Mouse (Mus musculus): ENCODE measurements around the gene Hba-a2. TPM values are rescaled to one million over a fixed set of nuclear protein-coding genes. Genes with fewer than 3 reads are reported as not detected.

The Hba-a2 gene
- 586 TPM for polyA plus RNA-seq (2017; shearing (Covaris generic))

DNA sequence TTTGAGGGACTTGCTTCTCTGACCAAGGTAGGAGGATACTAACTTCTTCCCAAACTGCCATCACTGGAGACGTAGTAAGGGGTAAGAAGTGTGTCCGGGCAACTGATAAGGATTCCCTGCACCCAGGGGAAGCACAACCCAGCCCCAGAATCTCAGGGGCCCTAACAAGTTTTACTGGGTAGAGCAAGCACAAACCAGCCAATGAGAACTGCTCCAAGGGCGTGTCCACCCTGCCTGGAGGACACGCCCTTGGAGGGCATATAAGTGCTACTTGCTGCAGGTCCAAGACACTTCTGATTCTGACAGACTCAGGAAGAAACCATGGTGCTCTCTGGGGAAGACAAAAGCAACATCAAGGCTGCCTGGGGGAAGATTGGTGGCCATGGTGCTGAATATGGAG, at the start of gene Hba-a2:
TSS of gene Hba-a2 (plus strand) at position 287 of the 400 bp plus-strand sequence.

DNA sequence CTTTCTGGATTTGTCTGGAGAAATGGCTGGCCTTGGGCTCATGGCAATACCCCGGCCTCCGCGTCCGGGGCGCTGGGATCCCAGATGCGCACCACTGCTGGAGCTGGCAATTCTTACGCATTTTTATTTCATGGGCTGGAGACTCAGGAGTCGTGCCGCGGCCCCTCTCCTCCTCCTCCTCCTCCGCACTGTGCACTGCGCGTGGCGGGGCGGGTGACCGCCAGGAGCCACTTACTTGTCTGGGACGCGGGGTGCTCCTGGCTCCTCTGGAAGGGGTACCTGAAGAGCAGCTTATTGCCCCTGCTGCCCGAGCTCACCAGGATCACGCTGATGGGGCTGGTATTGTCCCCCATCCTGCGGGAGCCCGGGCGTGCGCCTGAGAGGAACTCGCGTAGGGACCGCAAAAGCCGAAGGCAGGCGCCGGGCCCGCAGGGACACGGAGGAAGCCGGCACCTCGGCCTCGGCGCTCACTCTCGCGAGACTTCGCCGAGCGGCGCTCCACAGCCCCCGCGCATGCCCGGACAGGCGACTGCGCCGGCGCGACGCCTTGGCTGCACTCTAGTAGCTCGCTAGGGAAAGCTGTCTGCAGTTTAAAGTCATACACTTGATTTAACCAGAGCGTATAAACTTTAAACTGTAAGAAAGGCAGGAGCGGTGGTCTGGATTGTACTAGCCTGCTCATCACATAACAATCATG, 29.0 kb upstream of the Hba-a2 start, which contains the start of gene Nprl3:
TSS of gene Nprl3 (minus strand) at position 520 of the 697 bp plus-strand sequence.

DNA sequence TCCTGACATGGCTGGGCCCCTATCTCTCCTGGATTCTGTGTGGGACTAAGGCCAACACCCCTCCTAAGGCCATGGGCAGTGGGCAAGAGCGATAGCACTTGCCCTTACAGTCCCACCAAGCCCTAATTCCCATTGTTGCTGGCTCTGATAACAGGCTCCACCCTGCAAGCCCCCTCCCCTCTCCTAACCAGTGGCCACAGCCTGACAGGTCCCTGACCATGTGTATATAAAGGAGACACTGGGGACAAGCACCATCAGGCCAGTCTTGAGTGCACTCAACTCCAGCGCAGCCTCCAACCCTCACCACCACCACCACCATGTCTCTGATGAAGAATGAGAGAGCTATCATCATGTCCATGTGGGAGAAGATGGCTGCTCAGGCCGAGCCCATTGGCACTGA, 19.9 kb upstream of the Hba-a2 start, which contains the start of gene Hba-x:
TSS of gene Hba-x (plus strand) at position 54 of the 400 bp plus-strand sequence.

DNA sequence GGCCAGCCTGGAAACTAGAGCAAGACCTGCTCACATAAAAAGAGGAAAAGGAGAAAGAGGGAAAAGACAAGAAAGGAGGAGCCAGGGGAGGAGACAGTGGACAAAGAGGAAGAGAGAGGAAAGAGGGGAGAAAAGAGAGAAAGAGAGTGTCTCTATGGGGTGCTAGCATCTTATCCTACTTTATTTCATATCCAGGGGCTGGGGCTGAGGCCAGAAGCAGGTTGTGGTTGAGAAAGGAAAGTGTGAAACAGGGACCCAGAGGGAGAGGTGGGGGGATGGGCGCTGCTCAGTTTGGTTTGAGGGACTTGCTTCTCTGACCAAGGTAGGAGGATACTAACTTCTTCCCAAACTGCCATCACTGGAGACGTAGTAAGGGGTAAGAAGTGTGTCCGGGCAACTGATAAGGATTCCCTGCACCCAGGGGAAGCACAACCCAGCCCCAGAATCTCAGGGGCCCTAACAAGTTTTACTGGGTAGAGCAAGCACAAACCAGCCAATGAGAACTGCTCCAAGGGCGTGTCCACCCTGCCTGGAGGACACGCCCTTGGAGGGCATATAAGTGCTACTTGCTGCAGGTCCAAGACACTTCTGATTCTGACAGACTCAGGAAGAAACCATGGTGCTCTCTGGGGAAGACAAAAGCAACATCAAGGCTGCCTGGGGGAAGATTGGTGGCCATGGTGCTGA, 13.1 kb upstream of the Hba-a2 start, which contains the start of gene Hba-a1:
TSS of gene Hba-a1 (plus strand) at position 421 of the 687 bp plus-strand sequence.

DNA sequence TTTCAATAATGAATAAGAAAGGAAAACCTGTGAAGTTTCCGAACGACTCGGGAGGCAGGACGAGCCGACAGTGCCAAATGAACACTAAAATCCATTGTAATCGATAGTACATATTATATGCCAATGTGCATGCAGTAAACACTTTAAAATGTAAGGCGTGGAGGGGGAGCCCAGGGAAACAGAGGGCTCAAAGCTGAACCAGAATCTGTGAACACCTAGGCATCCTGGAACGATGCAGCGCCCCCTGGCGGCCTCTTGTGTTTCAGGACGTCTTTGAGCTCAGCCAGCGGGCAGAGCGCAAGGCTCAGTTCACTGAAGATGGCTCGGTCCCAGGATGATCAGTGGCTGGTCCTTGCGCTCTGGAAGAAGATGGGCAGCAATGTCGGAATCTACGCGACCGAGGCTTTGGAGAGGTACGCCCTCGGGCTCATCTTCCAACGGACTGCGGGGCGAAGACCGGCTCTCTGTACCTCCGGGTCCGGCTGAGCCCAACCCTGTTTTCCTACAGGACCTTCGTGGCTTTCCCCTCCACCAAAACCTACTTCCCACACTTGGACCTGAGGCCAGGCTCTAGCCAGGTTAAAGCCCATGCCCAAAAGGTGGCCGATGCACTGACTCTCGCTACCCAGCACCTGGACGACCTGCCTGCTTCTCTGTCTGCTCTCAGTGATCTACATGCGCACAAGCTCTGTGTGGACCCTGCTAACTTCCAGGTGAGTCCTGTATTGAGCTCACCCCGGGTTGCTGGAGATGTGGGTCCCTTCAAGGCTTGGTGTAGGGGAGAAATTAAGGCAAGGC, 9.4 kb upstream of the Hba-a2 start, which contains the start of gene Hbq1b:
TSS of gene Hbq1b (plus strand) at position 271 of the 798 bp plus-strand sequence.

DNA sequence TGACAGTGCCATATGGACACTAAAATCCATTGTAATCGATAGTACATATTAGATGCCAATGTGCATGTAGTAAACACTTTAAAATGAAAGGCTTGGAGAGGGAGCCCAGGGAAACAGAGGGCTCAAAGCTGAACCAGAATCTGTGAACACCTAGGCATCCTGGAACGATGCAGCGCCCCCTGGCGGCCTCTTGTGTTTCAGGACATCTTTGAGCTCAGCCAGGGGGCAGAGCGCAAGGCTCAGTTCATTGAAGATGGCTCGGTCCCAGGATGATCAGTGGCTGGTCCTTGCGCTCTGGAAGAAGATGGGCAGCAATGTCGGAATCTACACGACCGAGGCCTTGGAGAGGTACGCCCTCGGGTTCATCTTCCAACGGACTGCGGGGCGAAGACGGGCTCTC, 3.6 kb downstream of the Hba-a2 start, which contains the start of gene Hbq1a:
TSS of gene Hbq1a (plus strand) at position 205 of the 400 bp plus-strand sequence.

Other genes with a start within 250 kb of the Hba-a2 start
- gene Il9r, start 96.2 kb upstream of the Hba-a2 start, polyA plus RNA-seq (2017; shearing (Covaris generic)), result 20.5 TPM
- 46.3 TPM for gene Snrnp25, start 91.1 kb upstream of the Hba-a2 start, polyA plus RNA-seq (2017; shearing (Covaris generic))
- gene Rhbdf1, start 74.2 kb upstream of the Hba-a2 start, polyA plus RNA-seq (2017; shearing (Covaris generic)), result 1.2 TPM
- 40.8 TPM for gene Mpg, start 70.0 kb upstream of the Hba-a2 start, polyA plus RNA-seq (2017; shearing (Covaris generic))
- 78.9 TPM for gene Nprl3, start 28.8 kb upstream of the Hba-a2 start, polyA plus RNA-seq (2017; shearing (Covaris generic))
- gene Hba-x, start 20.1 kb upstream of the Hba-a2 start, polyA plus RNA-seq (2017; shearing (Covaris generic)), result not detected
- gene Hba-a1, start 13.0 kb upstream of the Hba-a2 start, polyA plus RNA-seq (2017; shearing (Covaris generic)), result 377 TPM
- not detected for gene Hbq1b, start 9.5 kb upstream of the Hba-a2 start, polyA plus RNA-seq (2017; shearing (Covaris generic))
- not detected for gene Hbq1a, start 3.6 kb downstream of the Hba-a2 start, polyA plus RNA-seq (2017; shearing (Covaris generic))
- 0.12 TPM for gene Sh3pxd2b, start 51.3 kb downstream of the Hba-a2 start, polyA plus RNA-seq (2017; shearing (Covaris generic))
- gene Ubtd2, start 158.9 kb downstream of the Hba-a2 start, polyA plus RNA-seq (2017; shearing (Covaris generic)), result 5.0 TPM
- gene Efcab9, start 235.6 kb downstream of the Hba-a2 start, polyA plus RNA-seq (2017; shearing (Covaris generic)), result 2.8 TPM
- gene Stk10, start 236.8 kb downstream of the Hba-a2 start, polyA plus RNA-seq (2017; shearing (Covaris generic)), result 317 TPM